Mouse (Mus musculus): ENCODE results near the gene Oscp1. TPM values are rescaled to one million over a fixed set of nuclear protein-coding genes. Genes with fewer than 3 reads are reported as not detected.

The Oscp1 gene
- polyA plus RNA-seq, 1 experiment from 2014 or later, result 17.7 TPM

DNA sequence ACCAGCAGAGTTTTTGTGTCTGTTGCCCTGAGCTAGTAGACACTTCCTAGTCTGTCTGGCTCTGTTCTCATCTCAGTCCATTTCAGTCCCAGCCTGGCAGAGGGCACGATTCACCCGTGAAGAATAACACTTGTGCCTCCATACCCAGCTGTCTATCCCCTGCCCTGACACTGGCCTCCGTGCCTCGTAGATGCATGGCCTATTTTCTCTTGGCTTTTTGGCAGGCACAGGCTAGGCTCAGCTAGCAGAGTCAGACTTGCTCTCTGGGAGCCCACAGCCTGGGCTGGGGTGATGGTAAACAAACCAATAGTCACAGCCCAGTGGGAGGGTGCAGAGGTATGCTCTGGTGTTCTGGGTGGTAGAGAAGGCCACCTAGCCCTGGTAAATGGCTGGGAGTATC, 54.9 kb downstream of the Oscp1 start:
- Histone ChIP-seq H3K4me2 (replicated peaks; ENCODE audit: low read depth, low read length) (no peak overlapping the region), H3K36me3 (ENCODE audit: control insufficient read depth, insufficient read depth, low read length) (peaks cover 2% of the 10 kb centered on the region), H3K9me3 (ENCODE audit: control insufficient read depth, low read length) (no peaks in the 10 kb centered on the region), H3K4me1 (ENCODE audit: control insufficient read depth, insufficient read depth, low read length) (peaks cover 27% of the 10 kb centered on the region), H3K27ac (ENCODE audit: low read depth, low read length) (no peak overlapping the region), H3K27me3 (ENCODE audit: control insufficient read depth, insufficient read depth, low read length) (no peaks in the 10 kb centered on the region), H3K9ac (ENCODE audit: low read depth, low read length) (no peak overlapping the region), H3K4me3 (ENCODE audit: low read length) (no peak overlapping the region)
- WGBS, result 86% methylated on average over 4 of the region's 4 CpGs
- ATAC-seq (ENCODE audit: low FRiP score, low TSS enrichment), result no peak

DNA sequence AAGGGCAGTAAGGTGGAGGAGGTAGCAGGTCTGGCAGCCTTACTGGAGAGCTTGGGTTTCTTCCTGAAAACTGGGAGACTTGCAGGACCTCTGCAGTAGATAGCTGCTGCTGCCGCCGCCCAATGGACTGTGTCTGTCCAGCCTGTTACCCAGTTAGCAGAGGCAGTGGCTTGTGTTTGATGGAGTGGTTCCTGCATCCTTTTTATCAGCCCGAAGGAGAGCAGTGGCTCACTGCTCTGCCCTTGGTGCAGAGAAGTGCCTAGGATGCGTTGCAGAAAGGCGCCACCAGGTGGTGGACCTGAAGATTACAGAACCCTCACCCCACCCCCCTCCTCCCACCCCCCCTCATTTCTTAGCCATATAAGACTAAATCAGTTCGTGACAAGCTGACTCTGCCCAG, 55.6 kb downstream of the Oscp1 start:
- no peak for ATAC-seq (ENCODE audit: low FRiP score, low TSS enrichment)
- Histone ChIP-seq H3K9ac (ENCODE audit: low read depth, low read length) (no peak overlapping the region), H3K27me3 (ENCODE audit: control insufficient read depth, insufficient read depth, low read length) (no peaks in the 10 kb centered on the region), H3K4me1 (ENCODE audit: control insufficient read depth, insufficient read depth, low read length) (peaks cover 27% of the 10 kb centered on the region), H3K4me2 (replicated peaks; ENCODE audit: low read depth, low read length) (no peak overlapping the region), H3K9me3 (ENCODE audit: control insufficient read depth, low read length) (no peaks in the 10 kb centered on the region), H3K4me3 (ENCODE audit: low read length) (no peak overlapping the region), H3K36me3 (ENCODE audit: control insufficient read depth, insufficient read depth, low read length) (peaks cover 2% of the 10 kb centered on the region), H3K27ac (ENCODE audit: low read depth, low read length) (no peak overlapping the region)
- WGBS, result 13% methylated on average over 6 of the region's 6 CpGs

DNA sequence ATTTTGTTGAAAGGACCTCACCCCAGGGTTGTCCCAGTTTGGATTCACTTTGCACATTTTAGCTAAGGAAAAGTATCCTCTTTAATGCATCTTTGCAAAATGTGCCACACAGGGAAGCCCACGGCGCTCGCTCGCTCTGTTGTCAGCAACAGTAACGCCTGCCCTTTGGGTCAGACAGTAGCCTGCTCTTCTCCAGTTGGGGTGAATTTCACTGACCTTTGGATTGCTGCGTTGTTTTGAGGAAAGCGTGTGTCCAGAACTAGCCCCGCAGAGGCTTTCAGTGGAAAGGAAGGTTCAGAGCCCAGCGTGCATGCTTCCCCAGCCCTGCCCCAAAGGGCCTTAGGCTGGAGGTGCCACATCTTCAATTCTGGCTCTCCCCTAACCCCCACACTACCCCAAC, 57.0 kb downstream of the Oscp1 start:
- no peak overlapping the region for H3K9ac ChIP-seq (ENCODE audit: low read depth, low read length)
- no peak for ATAC-seq (ENCODE audit: low FRiP score, low TSS enrichment)
- peaks cover 15% of the 10 kb centered on the region for H3K4me1 ChIP-seq (ENCODE audit: control insufficient read depth, insufficient read depth, low read length)
- no peaks in the 10 kb centered on the region for H3K27me3 ChIP-seq (ENCODE audit: control insufficient read depth, insufficient read depth, low read length)
- H3K4me3 ChIP-seq (ENCODE audit: low read length), result no peak overlapping the region
- WGBS, result 80% methylated on average over 9 of the region's 9 CpGs
- H3K27ac ChIP-seq (ENCODE audit: low read depth, low read length), result no peak overlapping the region
- H3K4me2 ChIP-seq (replicated peaks; ENCODE audit: low read depth, low read length), result no peak overlapping the region
- no peaks in the 10 kb centered on the region for H3K9me3 ChIP-seq (ENCODE audit: control insufficient read depth, low read length)
- peaks cover 2% of the 10 kb centered on the region for H3K36me3 ChIP-seq (ENCODE audit: control insufficient read depth, insufficient read depth, low read length)

DNA sequence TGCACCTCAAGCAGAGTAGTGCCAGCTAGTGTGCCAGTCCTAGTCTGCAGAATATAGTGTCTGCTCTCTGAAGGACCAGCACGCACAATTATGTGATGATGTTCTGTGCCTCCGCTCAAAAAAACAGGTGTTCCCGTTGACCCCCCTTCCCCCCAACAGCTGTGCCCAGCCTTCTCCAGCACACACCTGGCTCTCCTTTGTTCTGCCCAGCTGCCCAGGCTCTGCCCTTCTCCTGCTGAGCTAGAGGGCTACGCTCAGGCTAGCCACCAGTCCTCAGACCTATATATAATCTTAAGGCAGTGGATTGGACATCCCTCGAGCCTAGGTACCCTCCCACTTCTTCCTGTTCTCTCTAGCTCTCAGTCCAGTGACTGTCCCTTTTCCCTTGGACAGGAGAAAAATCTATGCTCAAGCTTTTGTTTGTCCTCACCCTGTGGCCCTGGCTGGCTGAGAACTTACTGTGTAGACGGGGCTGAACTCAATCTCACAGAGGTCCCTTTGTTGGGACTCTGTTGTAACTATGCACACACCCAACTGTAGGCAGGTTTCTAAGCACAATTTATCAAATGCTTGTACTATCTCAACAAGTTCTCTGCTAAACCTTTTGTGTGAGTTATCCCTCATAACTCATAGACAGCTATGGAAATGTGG, 57.6 kb downstream of the Oscp1 start:
- Histone ChIP-seq H3K4me2 (replicated peaks; ENCODE audit: low read depth, low read length) (no peak overlapping the region), H3K9me3 (ENCODE audit: control insufficient read depth, low read length) (no peaks in the 10 kb centered on the region; the same call in 1 of the 2 replicates), H3K27me3 (ENCODE audit: control insufficient read depth, insufficient read depth, low read length) (no peaks in the 10 kb centered on the region), H3K27ac (ENCODE audit: low read depth, low read length) (no peak overlapping the region), H3K36me3 (ENCODE audit: control insufficient read depth, insufficient read depth, low read length) (peaks cover 2% of the 10 kb centered on the region), H3K4me3 (ENCODE audit: low read length) (no peak overlapping the region), H3K9ac (ENCODE audit: low read depth, low read length) (no peak overlapping the region), H3K4me1 (ENCODE audit: control insufficient read depth, insufficient read depth, low read length) (peaks cover 9% of the 10 kb centered on the region)
- no peak for ATAC-seq (ENCODE audit: low FRiP score, low TSS enrichment)
- 62% methylated on average over 6 of the region's 6 CpGs for WGBS

DNA sequence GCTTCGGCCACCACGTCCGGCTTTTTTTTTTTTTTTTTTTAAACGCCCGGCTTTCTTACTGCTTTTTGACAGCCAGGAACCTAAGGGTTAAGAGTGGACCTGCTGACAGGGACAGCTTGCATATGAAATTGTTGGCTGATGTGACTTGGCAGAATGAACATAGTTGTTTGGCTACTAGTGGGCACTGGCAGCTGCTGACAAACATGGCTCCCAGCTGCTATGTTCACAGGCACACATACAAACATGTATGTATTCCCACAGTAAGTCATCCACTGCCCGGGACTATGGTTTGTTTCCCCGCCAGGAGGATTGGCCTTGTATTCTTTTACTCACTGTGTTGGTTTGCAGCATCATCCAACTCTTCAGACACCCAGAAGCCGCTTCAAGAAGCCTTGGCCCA, 58.8 kb downstream of the Oscp1 start:
- Histone ChIP-seq H3K4me2 (replicated peaks; ENCODE audit: low read depth, low read length) (no peak overlapping the region), H3K9ac (ENCODE audit: low read depth, low read length) (no peak overlapping the region), H3K9me3 (ENCODE audit: control insufficient read depth, low read length) (peaks cover 4% of the 10 kb centered on the region), H3K4me3 (ENCODE audit: low read length) (no peak overlapping the region), H3K27ac (ENCODE audit: low read depth, low read length) (no peak overlapping the region), H3K36me3 (ENCODE audit: control insufficient read depth, insufficient read depth, low read length) (peaks cover 2% of the 10 kb centered on the region), H3K27me3 (ENCODE audit: control insufficient read depth, insufficient read depth, low read length) (no peaks in the 10 kb centered on the region), H3K4me1 (ENCODE audit: control insufficient read depth, insufficient read depth, low read length) (0 out of 2 replicates have a peak, but pooled peaks cover 3% of the 10 kb centered on the region)
- no peak for ATAC-seq (ENCODE audit: low FRiP score, low TSS enrichment)
- 82% methylated on average over 8 of the region's 8 CpGs for WGBS

DNA sequence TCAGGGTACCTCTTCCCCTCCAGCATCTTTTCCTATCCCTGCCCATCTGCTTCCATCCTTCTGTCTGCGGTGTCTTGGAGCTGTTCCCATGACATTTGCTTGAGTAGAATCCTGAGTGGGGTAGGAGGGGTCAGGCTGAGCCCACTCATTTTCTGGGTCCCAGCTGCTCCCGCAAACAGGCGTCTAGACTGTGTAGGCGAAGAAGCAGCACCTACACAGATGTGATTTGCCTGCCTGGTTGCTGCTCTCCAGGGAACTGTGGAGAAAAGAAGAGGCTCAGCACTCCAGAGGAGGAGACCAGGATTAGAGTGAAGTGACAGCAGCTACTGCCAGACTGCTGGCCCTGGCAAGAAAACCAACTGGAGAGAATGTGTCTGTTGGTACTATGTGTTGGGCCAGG, 60.3 kb downstream of the Oscp1 start:
- Histone ChIP-seq H3K36me3 (ENCODE audit: control insufficient read depth, insufficient read depth, low read length) (peaks cover 3% of the 10 kb centered on the region), H3K4me3 (ENCODE audit: low read length) (no peak overlapping the region), H3K9ac (ENCODE audit: low read depth, low read length) (no peak overlapping the region), H3K9me3 (ENCODE audit: control insufficient read depth, low read length) (peaks cover 4% of the 10 kb centered on the region), H3K4me1 (ENCODE audit: control insufficient read depth, insufficient read depth, low read length) (0 out of 2 replicates have a peak, but pooled peaks cover 3% of the 10 kb centered on the region), H3K27ac (ENCODE audit: low read depth, low read length) (no peak overlapping the region), H3K4me2 (replicated peaks; ENCODE audit: low read depth, low read length) (no peak overlapping the region), H3K27me3 (ENCODE audit: control insufficient read depth, insufficient read depth, low read length) (no peaks in the 10 kb centered on the region)
- 84% methylated on average over 4 of the region's 4 CpGs for WGBS
- no peak for ATAC-seq (ENCODE audit: low FRiP score, low TSS enrichment)

DNA sequence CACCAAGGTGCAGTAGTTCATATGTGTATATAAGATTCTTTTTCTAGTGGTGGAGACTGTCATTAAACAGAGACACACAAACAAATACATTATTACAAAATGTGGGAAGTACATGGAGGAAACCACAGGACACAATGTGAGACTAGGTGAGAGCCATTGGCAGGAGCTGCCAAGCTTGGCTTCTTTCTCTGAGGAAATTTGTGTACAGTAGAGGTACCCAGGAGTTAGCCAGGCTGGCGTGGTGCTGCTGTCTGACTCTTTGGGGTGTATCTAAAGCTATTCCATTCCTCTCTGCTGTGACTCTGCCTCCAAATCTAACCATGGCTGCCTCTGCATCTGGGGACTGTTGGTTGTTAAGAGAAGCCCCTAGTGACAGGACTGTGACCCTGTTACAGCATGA, 60.7 kb downstream of the Oscp1 start:
- Histone ChIP-seq H3K9ac (ENCODE audit: low read depth, low read length) (no peak overlapping the region), H3K4me2 (replicated peaks; ENCODE audit: low read depth, low read length) (no peak overlapping the region), H3K9me3 (ENCODE audit: control insufficient read depth, low read length) (peaks cover 4% of the 10 kb centered on the region), H3K4me1 (ENCODE audit: control insufficient read depth, insufficient read depth, low read length) (0 out of 2 replicates have a peak, but pooled peaks cover 3% of the 10 kb centered on the region), H3K4me3 (ENCODE audit: low read length) (no peak overlapping the region), H3K27me3 (ENCODE audit: control insufficient read depth, insufficient read depth, low read length) (no peaks in the 10 kb centered on the region), H3K27ac (ENCODE audit: low read depth, low read length) (no peak overlapping the region), H3K36me3 (ENCODE audit: control insufficient read depth, insufficient read depth, low read length) (peaks cover 7% of the 10 kb centered on the region)
- no peak for ATAC-seq (ENCODE audit: low FRiP score, low TSS enrichment)
- WGBS, result 94% methylated on average over 1 of the region's 1 CpGs

DNA sequence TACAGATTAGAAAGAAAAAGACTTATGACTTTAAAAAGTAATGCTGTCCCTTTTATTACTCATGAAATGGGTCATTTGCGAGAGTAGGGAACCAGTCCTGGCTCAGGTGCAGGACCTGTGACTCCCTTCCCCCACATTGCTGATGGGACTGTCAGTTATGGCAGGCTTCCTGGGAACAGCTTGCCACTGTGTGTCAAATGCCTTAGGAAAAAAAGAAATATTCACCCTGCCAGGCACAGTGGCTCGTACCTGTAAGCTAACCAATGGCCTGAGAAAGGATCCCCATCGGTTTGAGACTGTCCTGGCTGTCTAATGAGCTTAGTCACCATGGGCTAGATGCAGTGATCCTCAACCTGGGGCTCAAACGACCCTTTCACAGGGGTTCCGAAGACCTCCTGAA, 61.7 kb downstream of the Oscp1 start:
- no peak for ATAC-seq (ENCODE audit: low FRiP score, low TSS enrichment)
- WGBS, result 79% methylated on average over 5 of the region's 5 CpGs
- no peak overlapping the region for H3K4me2 ChIP-seq (replicated peaks; ENCODE audit: low read depth, low read length)

DNA sequence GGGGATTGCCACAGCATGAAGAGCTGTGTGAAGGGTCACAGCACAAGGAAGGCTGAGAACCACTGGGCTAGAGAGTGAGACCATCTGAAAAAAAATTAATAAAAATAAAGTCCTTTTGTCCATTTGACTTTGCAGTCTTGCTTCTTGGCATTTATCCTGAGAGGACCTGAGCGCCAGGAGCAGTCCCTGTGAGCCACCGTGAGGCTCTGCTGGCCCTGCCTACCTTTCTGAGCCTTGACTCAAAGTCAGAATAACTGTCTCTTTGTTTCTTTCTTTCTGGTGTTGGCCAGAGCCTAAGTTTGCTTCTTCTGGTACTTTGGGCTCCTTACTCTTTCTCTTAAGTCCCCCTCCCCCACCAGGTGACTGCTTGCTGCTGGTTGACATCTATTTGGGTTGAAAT, 62.1 kb downstream of the Oscp1 start:
- H3K4me1 ChIP-seq (ENCODE audit: control insufficient read depth, insufficient read depth, low read length), result 0 out of 2 replicates have a peak, but pooled peaks cover 3% of the 10 kb centered on the region
- peaks cover 20% of the 10 kb centered on the region for H3K36me3 ChIP-seq (ENCODE audit: control insufficient read depth, insufficient read depth, low read length)

More for the DNA sequence above, 61.7 kb downstream of the Oscp1 start:
- peaks cover 4% of the 10 kb centered on the region for H3K9me3 ChIP-seq (ENCODE audit: control insufficient read depth, low read length)
- no peaks in the 10 kb centered on the region for H3K27me3 ChIP-seq (ENCODE audit: control insufficient read depth, insufficient read depth, low read length)
- H3K4me3 ChIP-seq (ENCODE audit: low read length), result no peak overlapping the region
- H3K9ac ChIP-seq (ENCODE audit: low read depth, low read length), result no peak overlapping the region
- peaks cover 17% of the 10 kb centered on the region for H3K36me3 ChIP-seq (ENCODE audit: control insufficient read depth, insufficient read depth, low read length)
- 0 out of 2 replicates have a peak, but pooled peaks cover 3% of the 10 kb centered on the region for H3K4me1 ChIP-seq (ENCODE audit: control insufficient read depth, insufficient read depth, low read length)
- H3K27ac ChIP-seq (ENCODE audit: low read depth, low read length), result no peak overlapping the region

More for the DNA sequence above, 62.1 kb downstream of the Oscp1 start:
- Histone ChIP-seq H3K4me3 (ENCODE audit: low read length) (no peak overlapping the region), H3K4me2 (replicated peaks; ENCODE audit: low read depth, low read length) (no peak overlapping the region), H3K9ac (ENCODE audit: low read depth, low read length) (no peak overlapping the region), H3K27me3 (ENCODE audit: control insufficient read depth, insufficient read depth, low read length) (no peaks in the 10 kb centered on the region), H3K27ac (ENCODE audit: low read depth, low read length) (no peak overlapping the region), H3K9me3 (ENCODE audit: control insufficient read depth, low read length) (peaks cover 4% of the 10 kb centered on the region)
- 98% methylated on average over 2 of the region's 2 CpGs for WGBS
- no peak for ATAC-seq (ENCODE audit: low FRiP score, low TSS enrichment)
